Mouse (Mus musculus) heart, postnatal 0 days (tissue): ENCODE measurements at regions not wholly inside any gene's neighbourhood (a gene's known extent, or its start where the extent isn't known, plus 50 kb on each side); places are given as distances from the start of the nearest gene placed in this dataset.

ENCODE experiments used
- CTCF ChIP-seq: IDR thresholded peaks from 2 replicates; pipeline ENCODE4 v1.5.1; 2016; ENCODE audit warnings: antibody characterized with exemption, control low read depth, low read depth
- EP300 ChIP-seq: IDR thresholded peaks from 2 replicates; pipeline ENCODE4 v1.6.1; 2016; ENCODE audit warnings: antibody characterized with exemption, low read depth

DNA sequence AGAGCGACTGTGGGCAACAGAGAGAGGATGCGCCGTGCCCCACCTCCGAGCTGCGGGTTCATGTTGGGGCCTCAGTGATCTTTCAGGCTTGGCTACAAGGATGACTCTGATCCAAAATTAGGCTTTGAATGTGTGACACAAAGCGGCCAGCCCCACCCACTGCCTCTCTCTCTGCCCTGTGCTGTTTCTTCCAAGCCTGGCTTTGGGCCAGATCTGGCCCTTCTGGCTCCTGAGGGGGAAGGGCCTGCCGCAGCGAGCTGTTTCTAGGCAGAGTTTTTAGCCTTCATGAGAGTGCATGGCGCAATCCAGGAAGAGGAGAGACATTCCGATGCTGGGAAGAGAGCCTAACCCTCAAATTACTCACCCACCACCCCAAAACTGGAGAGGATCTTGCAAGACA is 75.9 kb upstream of the Maml3 start:
- TF ChIP-seq CTCF: no peak; the same call in 1 of the 2 replicates
- TF ChIP-seq EP300: peak; percentile 40; the same call in 1 of the 2 replicates
